Mouse (Mus musculus): ENCODE measurements around the gene Plxnc1.

The Plxnc1 gene

GRCm38 (mm10) chr10:94958311-94958710, 13.7 kb upstream of the Plxnc1 start:
- in situ Hi-C loops (cut with MboI; ENCODE audit: low sequenced_read_pairs), result loop anchor here (10.0 to 25.0 kb wide), 2 partner anchors 324 to 746 kb away; no protein-coding TSS in a partner anchor

GRCm38 (mm10) chr10:94957705-94958104, 13.1 kb upstream of the Plxnc1 start:
- in situ Hi-C loops (cut with MboI; ENCODE audit: low sequenced_read_pairs), result loop anchor here (10.0 to 25.0 kb wide), 2 partner anchors 323 to 745 kb away; no protein-coding TSS in a partner anchor

DNA sequence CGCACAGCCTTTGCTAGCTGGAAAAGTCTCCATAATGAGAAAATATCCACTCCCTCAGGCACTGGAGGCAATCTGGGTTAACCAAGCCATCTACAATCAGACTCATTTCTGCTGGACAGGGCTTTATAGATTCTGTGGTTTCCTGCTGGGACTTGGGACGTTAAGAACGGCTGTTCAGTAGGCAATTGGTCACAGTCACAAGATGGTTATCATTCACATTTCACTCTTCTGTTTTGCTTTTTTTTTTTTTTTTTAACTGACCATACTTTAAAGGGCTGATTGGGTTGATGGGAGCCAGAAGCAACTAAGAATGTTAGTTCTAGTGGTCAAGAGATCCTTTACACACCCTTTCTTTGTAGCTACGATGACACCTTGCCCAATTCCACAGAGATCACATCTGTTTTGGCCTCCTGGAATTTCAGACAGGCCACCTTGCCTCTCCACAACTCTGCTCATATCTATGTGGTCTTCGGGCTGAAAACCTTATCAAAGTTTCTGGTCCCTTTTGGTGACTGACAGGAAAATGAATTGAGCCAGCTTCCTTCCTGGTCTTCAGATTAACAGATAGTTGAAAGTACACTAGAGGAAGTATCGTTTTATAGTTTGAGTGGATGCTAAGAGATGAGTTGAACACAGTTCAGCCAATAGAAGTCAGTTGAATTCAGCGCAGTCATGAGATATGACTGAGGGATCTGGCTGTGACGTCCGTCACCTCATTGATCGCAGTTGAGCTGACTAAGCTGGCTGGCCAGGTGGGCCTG, 3.5 kb upstream of the Plxnc1 start:
- in situ Hi-C loops (cut with MboI; ENCODE audit: low sequenced_read_pairs), result no loop called here

DNA sequence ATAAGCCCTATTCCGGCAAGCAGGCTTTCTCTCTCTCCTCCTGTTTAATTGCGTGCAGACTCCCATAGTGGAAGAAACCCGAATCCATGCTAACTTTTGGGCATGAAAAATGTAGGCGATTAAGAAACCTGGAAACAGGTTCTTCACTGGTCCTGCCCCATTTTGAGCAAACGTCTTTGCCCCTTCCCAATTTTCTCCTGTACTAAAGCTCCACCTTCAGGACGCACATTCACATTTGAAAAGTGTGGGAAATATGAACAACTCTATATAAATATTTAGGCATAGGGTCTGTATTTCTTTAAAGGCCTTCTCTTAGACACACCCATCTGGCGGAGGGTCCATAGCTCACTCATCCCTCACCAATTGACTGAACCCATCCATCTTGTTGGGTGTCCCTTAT, 2.8 kb upstream of the Plxnc1 start:
- in situ Hi-C loops (cut with MboI; ENCODE audit: low sequenced_read_pairs), result no loop called here

- in situ Hi-C loops (cut with MboI; ENCODE audit: low sequenced_read_pairs), result no loop called here
These were observed 624 bp upstream of the Plxnc1 start for GRCm38 (mm10) chr10:94945206-94945711.

DNA sequence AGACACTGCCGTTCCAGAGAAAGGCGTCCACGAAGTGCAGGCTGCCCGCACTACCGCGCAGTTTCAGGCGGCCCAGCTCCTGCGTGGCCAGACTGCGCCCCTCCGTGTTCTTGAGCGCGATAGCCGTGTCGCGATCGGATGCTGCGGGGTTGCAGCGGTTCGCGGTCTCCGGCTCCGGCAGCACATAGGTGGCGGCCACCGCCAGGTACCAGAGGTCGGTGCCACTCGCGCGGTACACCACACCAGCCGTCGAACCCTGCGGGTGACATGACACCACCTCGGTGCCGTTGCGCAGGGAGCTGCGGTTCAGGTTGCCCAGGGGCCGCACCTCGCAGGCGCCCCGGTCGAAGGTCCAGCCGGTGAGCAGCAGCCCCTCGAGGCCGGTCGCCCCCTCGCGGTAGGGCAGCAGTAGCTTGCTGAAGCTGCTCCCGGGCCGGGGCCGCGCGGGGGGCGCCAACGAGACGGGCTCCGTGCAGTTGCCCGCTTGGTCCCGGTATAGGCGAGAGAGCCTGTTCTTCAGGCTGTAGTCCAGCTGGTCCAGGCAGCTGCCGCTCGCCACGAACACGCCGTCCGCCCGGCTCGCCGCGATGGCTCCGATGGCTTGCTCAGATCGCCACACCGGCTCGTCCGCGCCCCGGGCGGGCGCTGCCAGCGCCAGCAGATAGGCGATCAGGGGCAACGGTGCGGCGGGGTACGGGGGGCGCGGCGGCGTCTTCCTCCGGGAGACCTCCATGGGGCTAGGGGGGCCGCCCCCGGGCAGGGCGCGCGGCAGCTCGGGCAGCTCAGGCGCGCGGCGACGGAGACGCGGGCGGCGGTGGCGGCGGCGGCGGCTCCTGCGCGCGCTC, 567 bp downstream of the Plxnc1 start:
- in situ Hi-C loops (cut with MboI; ENCODE audit: low sequenced_read_pairs), result no loop called here

DNA sequence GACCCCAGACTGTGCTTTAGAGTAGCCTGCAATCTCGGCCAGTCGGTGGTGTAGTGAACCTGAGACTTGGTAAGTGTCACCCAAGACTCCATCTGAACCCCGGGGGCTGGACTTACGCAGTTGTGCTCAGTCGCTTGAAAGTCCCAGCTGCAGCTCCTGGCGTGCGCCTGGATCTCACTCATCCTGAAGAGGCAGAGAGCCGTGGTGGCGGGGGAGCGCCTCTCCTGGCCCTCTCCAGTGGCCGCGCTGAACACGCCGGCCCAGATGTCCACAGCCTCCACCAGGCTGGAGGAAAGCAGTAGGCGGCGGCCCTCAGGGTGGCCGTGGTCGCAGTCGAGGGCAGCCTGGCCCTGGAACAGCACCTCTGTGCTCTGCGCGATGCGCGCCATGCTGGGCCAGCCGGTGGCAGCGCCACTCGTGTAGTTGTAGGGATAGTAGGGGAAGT, 1.2 kb downstream of the Plxnc1 start:
- in situ Hi-C loops (cut with MboI; ENCODE audit: low sequenced_read_pairs), result no loop called here

GRCm38 (mm10) chr10:94942449-94943041, 2.1 kb downstream of the Plxnc1 start:
- in situ Hi-C loops (cut with MboI; ENCODE audit: low sequenced_read_pairs), result no loop called here

GRCm38 (mm10) chr10:94941551-94941950, 3.1 kb downstream of the Plxnc1 start:
- in situ Hi-C loops (cut with MboI; ENCODE audit: low sequenced_read_pairs), result no loop called here

DNA sequence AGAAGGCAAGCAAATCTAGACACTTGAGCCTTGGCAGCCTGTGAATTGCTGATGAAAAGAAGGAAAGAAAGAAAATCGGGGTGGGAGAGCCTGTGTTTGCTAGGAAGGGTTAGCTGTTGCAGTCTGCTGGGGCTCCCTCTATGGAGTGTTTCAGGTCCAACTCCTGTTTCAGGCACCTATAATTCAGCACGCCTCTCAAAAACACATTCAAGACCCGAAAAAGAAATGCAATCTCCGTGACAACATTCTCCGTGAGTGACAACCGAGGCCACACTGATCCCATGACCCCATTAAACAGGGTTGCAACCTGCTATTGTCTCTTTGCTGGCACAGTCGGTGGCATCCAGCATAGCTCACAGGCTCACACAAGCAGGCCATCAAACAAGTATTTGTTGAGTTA, 3.8 kb downstream of the Plxnc1 start:
- in situ Hi-C loops (cut with MboI; ENCODE audit: low sequenced_read_pairs), result no loop called here

GRCm38 (mm10) chr10:94940061-94940460, 4.6 kb downstream of the Plxnc1 start:
- in situ Hi-C loops (cut with MboI; ENCODE audit: low sequenced_read_pairs), result no loop called here

DNA sequence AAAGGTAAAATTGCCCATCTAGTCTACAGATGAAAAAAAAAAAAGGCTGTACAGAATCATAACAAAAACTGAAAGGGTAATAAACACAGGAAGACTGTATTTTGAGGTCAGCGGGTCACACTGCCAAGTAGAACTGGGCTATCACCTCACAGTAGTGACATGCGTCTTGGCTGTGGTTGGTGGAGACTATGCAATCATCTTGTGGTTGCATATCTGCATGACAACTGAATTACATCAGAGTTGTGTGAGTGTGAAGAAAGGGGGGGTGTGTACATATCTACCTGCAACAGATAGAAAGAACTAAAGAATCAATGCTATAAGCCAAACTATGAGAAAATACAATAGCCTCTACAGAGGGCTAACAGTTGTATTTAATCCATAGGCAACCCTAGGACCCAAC, 5.7 kb downstream of the Plxnc1 start:
- in situ Hi-C loops (cut with MboI; ENCODE audit: low sequenced_read_pairs), result no loop called here

- in situ Hi-C loops (cut with MboI; ENCODE audit: low sequenced_read_pairs), result no loop called here
These were observed 6.3 kb downstream of the Plxnc1 start for GRCm38 (mm10) chr10:94938320-94938719.

GRCm38 (mm10) chr10:94935270-94935669, 9.4 kb downstream of the Plxnc1 start:
- in situ Hi-C loops (cut with MboI; ENCODE audit: low sequenced_read_pairs), result no loop called here

GRCm38 (mm10) chr10:94934151-94934614, 10.5 kb downstream of the Plxnc1 start:
- in situ Hi-C loops (cut with MboI; ENCODE audit: low sequenced_read_pairs), result no loop called here

- in situ Hi-C loops (cut with MboI; ENCODE audit: low sequenced_read_pairs), result no loop called here
These were observed 12.4 kb downstream of the Plxnc1 start for GRCm38 (mm10) chr10:94931961-94932832.

GRCm38 (mm10) chr10:94928164-94928563, 16.5 kb downstream of the Plxnc1 start:
- in situ Hi-C loops (cut with MboI; ENCODE audit: low sequenced_read_pairs), result no loop called here

DNA sequence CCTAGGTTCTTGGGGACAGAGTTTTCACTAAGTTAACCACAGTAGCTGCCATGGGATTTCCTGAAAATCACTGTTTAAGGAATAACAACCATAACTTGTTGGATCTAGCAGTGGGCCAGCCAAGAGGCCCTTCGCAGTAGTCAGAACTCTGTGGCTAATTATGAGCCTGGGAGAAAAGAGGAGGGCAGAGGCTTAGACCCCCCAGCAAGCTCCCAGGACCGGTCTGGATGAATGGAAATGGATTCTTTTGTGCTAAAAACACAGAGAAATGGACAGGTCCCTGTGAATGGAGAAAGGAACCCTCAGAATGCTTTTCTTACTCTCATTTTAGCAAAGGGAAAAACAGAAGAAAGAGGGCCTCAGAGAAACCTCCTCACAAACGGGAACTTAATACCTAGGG, 18.3 kb downstream of the Plxnc1 start:
- in situ Hi-C loops (cut with MboI; ENCODE audit: low sequenced_read_pairs), result no loop called here

DNA sequence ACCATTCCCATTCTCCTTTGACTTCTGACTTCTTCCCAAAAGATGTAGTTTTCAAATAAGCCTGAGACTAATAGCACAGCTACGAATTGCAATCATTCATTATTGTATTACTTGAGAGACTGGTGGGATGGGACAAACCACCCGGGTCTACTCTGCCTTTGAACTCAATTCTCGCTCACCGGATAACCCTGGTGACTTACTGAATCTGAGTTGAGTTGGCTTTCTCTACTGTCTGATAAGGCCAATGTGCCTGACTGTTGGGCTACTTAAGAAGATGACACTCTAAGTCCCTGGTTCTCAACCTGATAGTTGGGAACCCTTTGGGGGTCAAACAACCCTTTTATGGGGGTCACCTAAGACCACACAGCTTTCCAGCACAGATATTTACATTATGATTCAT, 19.8 kb downstream of the Plxnc1 start:
- in situ Hi-C loops (cut with MboI; ENCODE audit: low sequenced_read_pairs), result no loop called here

DNA sequence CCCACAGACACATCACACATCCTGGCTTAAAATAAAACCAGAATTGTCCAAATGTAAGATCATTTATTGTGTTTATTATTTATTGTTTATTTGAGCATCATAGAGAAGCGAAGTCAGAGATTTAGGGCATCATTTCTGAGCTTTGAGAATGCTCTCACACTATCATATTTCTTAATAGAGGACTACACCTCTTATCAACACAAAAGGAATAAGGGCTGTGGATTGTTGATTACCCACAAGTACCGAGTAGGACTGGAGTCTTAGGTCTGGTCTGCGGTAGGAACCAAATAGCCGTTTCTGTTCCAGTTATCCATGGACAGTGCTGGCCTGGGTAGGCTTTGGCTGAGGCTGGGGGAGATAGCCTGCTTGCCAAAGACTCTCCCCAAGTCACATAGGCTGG, 20.2 kb downstream of the Plxnc1 start:
- in situ Hi-C loops (cut with MboI; ENCODE audit: low sequenced_read_pairs), result no loop called here
